Comparison of ENCODE assay signal across 10 mouse cellular contexts in genomic region chr7:19456628-19457027, GRCm38 (mm10). TPM values are rescaled to one million over a fixed set of nuclear protein-coding genes. Genes with fewer than 3 reads are reported as not detected.
DNase-seq lines count a peak whose midpoint lies in the region; ATAC-seq and TF ChIP-seq lines count a peak whose summit lies in the region.
"Had no signal": no experiment of that assay in that cellular context is flagged by ENCODE, and none has a peak within 500 bp of the region (broad histone marks: within the 10 kb centered on the region; RNA-seq: fewer than 3 reads in every experiment).

No protein-coding gene starts in this region.

- DNase-seq in kidney, postnatal 0 days (ENCODE audit: low spot score): no peak
- no peak for DNase-seq in kidney, adult 8-10 months
- DNase-seq in brain, adult 2 months (ENCODE audit: low read depth, low spot score): peak; percentile 64
- DNase-seq in cerebellum, adult 9-11 months: no peak
- no peak for DNase-seq in gastrocnemius, postnatal 10 days
- DNase-seq in cerebellum, adult 18-20 months: no peak
- DNase-seq: kidney, postnatal 36 days; thymus, postnatal 25 days had no signal

- H3K36me3 ChIP-seq in kidney, postnatal 0 days (ENCODE audit: insufficient read depth, low read length): 0 out of 2 replicates have a peak, but pooled peaks cover 3% of the 10 kb centered on the region
- peaks cover 35% of the 10 kb centered on the region for H3K36me3 ChIP-seq in embryonic facial prominence, embryonic 13.5 days
- H3K36me3 ChIP-seq in limb, embryonic 13.5 days: peaks cover 39% of the 10 kb centered on the region

- no peak overlapping the region for H3K9ac ChIP-seq in kidney, postnatal 0 days (ENCODE audit: low read depth, low read length)
- H3K9ac ChIP-seq in embryonic facial prominence, embryonic 13.5 days: no peak overlapping the region
- H3K9ac ChIP-seq in limb, embryonic 13.5 days: 0 out of 2 replicates have a peak overlapping the region, but pooled peaks have one; percentile 90

- no peak overlapping the region for H3K4me3 ChIP-seq in kidney, postnatal 0 days (replicated peaks; ENCODE audit: low read depth, low read length)
- H3K4me3 ChIP-seq in embryonic facial prominence, embryonic 13.5 days: peak overlapping the region; percentile 87
- H3K4me3 ChIP-seq in limb, embryonic 13.5 days: peak overlapping the region; percentile 88

- peaks cover 10% of the 10 kb centered on the region; the same call in 1 of the 2 replicates for H3K4me1 ChIP-seq in kidney, postnatal 0 days (replicated peaks; ENCODE audit: insufficient read depth, low read length)
- peaks cover 25% of the 10 kb centered on the region for H3K4me1 ChIP-seq in embryonic facial prominence, embryonic 13.5 days
- peaks cover 26% of the 10 kb centered on the region for H3K4me1 ChIP-seq in limb, embryonic 13.5 days

- no peak overlapping the region for H3K27ac ChIP-seq in kidney, postnatal 0 days
- H3K27ac ChIP-seq in embryonic facial prominence, embryonic 13.5 days: no peak overlapping the region
- no peak overlapping the region for H3K27ac ChIP-seq in limb, embryonic 13.5 days

- ATAC-seq in kidney, postnatal 0 days (replicated peaks; ENCODE audit: low FRiP score, low read depth): no peak
- ATAC-seq in embryonic facial prominence, embryonic 13.5 days (ENCODE audit: insufficient number of reproducible peaks, insufficient read depth, low FRiP score, low TSS enrichment, low read depth): no peak
- no peak for ATAC-seq in limb, embryonic 13.5 days (ENCODE audit: low FRiP score, low read depth)

- no peak for TF ChIP-seq CTCF in kidney, postnatal 0 days (IDR thresholded peaks at IDR 0.05; ENCODE audit: low read depth)

- H3K4me2 ChIP-seq in kidney, postnatal 0 days (ENCODE audit: low read length): peak overlapping the region; percentile 95
- H3K4me2 ChIP-seq in embryonic facial prominence, embryonic 13.5 days: peak overlapping the region; percentile 97
- H3K4me2 ChIP-seq in limb, embryonic 13.5 days (replicated peaks): peak overlapping the region; percentile 99

- WGBS in kidney, postnatal 0 days: 92% methylated on average over 7 of the region's 7 CpGs
- WGBS in embryonic facial prominence, embryonic 13.5 days: 95% methylated on average over 7 of the region's 7 CpGs
- 90% methylated on average over 7 of the region's 7 CpGs for WGBS in limb, embryonic 13.5 days

- H3K27me3 ChIP-seq in kidney, postnatal 0 days (ENCODE audit: insufficient read depth, low read length): no peaks in the 10 kb centered on the region
- no peaks in the 10 kb centered on the region for H3K27me3 ChIP-seq in embryonic facial prominence, embryonic 13.5 days
- no peaks in the 10 kb centered on the region for H3K27me3 ChIP-seq in limb, embryonic 13.5 days

- H3K9me3 ChIP-seq in kidney, postnatal 0 days (replicated peaks; ENCODE audit: low read length): no peaks in the 10 kb centered on the region
- no peaks in the 10 kb centered on the region for H3K9me3 ChIP-seq in embryonic facial prominence, embryonic 13.5 days
- no peaks in the 10 kb centered on the region for H3K9me3 ChIP-seq in limb, embryonic 13.5 days

RNA-seq across cellular contexts. Expression of gene Mark4, which starts 2.0 kb away (rescaled TPM):
- polyA plus RNA-seq in kidney, postnatal 0 days (2015; fragmentation: Nextera tagmentation; extraction: Ambion mirVana): 6.6 and 7.9 TPM in 2 replicates
- 10.2 and 12.4 TPM in 2 replicates for polyA plus RNA-seq in embryonic facial prominence, embryonic 13.5 days (2015; fragmentation: Nextera tagmentation; extraction: Ambion mirVana)
- polyA plus RNA-seq in limb, embryonic 13.5 days (2015; fragmentation: Nextera tagmentation; extraction: Ambion mirVana): 9.8 and 10.3 TPM in 2 replicates
- total RNA-seq in gastrocnemius, postnatal 10 days (2021): 10 to 100 TPM; 12.2 to 16.4 TPM

RNA-seq across cellular contexts. Expression of gene Exoc3l2, which starts 6.5 kb away (rescaled TPM):
- polyA plus RNA-seq in kidney, postnatal 0 days (2015; fragmentation: Nextera tagmentation; extraction: Ambion mirVana): 6.7 and 8.0 TPM in 2 replicates
- 0.73 and 0.84 TPM in 2 replicates for polyA plus RNA-seq in embryonic facial prominence, embryonic 13.5 days (2015; fragmentation: Nextera tagmentation; extraction: Ambion mirVana)
- 1.1 and 1.3 TPM in 2 replicates for polyA plus RNA-seq in limb, embryonic 13.5 days (2015; fragmentation: Nextera tagmentation; extraction: Ambion mirVana)
- total RNA-seq in gastrocnemius, postnatal 10 days (2021): under 1 TPM; 0.59 to 0.86 TPM

RNA-seq across cellular contexts. Expression of gene Bloc1s3, which starts 51.5 kb away (rescaled TPM):
- polyA plus RNA-seq in kidney, postnatal 0 days (2015; fragmentation: Nextera tagmentation; extraction: Ambion mirVana): 2.7 and 3.0 TPM in 2 replicates
- 2.3 and 2.7 TPM in 2 replicates for polyA plus RNA-seq in embryonic facial prominence, embryonic 13.5 days (2015; fragmentation: Nextera tagmentation; extraction: Ambion mirVana)
- 2.5 TPM in 2 replicates for polyA plus RNA-seq in limb, embryonic 13.5 days (2015; fragmentation: Nextera tagmentation; extraction: Ambion mirVana)
- 1 to 10 TPM; 2.2 to 2.4 TPM for total RNA-seq in gastrocnemius, postnatal 10 days (2021)

RNA-seq across cellular contexts. Expression of gene Trappc6a, which starts 51.6 kb away (rescaled TPM):
- 88.5 and 91.7 TPM in 2 replicates for polyA plus RNA-seq in kidney, postnatal 0 days (2015; fragmentation: Nextera tagmentation; extraction: Ambion mirVana)
- 60.2 and 64.1 TPM in 2 replicates for polyA plus RNA-seq in embryonic facial prominence, embryonic 13.5 days (2015; fragmentation: Nextera tagmentation; extraction: Ambion mirVana)
- polyA plus RNA-seq in limb, embryonic 13.5 days (2015; fragmentation: Nextera tagmentation; extraction: Ambion mirVana): 67.5 and 67.8 TPM in 2 replicates
- total RNA-seq in gastrocnemius, postnatal 10 days (2021): 10 to 100 TPM; 24.6 to 26.5 TPM

RNA-seq across cellular contexts. Expression of gene Ckm, which starts 52.1 kb away (rescaled TPM):
- 1.0 and 1.2 TPM in 2 replicates for polyA plus RNA-seq in kidney, postnatal 0 days (2015; fragmentation: Nextera tagmentation; extraction: Ambion mirVana)
- polyA plus RNA-seq in embryonic facial prominence, embryonic 13.5 days (2015; fragmentation: Nextera tagmentation; extraction: Ambion mirVana): 2.1 TPM in 1 of 2 replicates, not detected in the other
- 3.2 and 4.7 TPM in 2 replicates for polyA plus RNA-seq in limb, embryonic 13.5 days (2015; fragmentation: Nextera tagmentation; extraction: Ambion mirVana)
- total RNA-seq in gastrocnemius, postnatal 10 days (2021): over 10,000 TPM; 22,462 to 26,486 TPM
